Mouse (Mus musculus): ENCODE measurements around the gene Cst3. TPM values are rescaled to one million over a fixed set of nuclear protein-coding genes. Genes with fewer than 3 reads are reported as not detected.

Cst3 gene
- 100 to 1,000 TPM; 582 to 646 TPM for total RNA-seq (2023)

GRCm38 (mm10) chr2:148875335-148875811, at the start of gene Cst3:
Gene Cst3, minus strand, starts transcription at chr2:148875692.

GRCm38 (mm10) chr2:148864966-148865365, 10.5 kb downstream of the Cst3 start, which contains the start of gene 9230104L09Rik:
Gene 9230104L09Rik, minus strand, starts transcription at chr2:148865038.

GRCm38 (mm10) chr2:148834912-148835311, 40.6 kb downstream of the Cst3 start, which contains the start of gene Cst9:
Gene Cst9, plus strand, starts transcription at chr2:148835147.

Other genes starting within 250 kb of the Cst3 start
- gene Nxt1, start 203.1 kb downstream of the Cst3 start, total RNA-seq (2023), result 10 to 100 TPM; 23.6 to 26.9 TPM
- 10 to 100 TPM; 14.7 to 15.3 TPM for gene Gzf1, start 194.7 kb downstream of the Cst3 start, total RNA-seq (2023)
- 1 to 10 TPM; 1.4 to 1.9 TPM for gene Napb, start 143.2 kb downstream of the Cst3 start, total RNA-seq (2023)
- not detected for gene Cstl1, start 125.3 kb downstream of the Cst3 start, total RNA-seq (2023)
- not detected for gene Cst11, start 104.2 kb downstream of the Cst3 start, total RNA-seq (2023)
- not detected for gene 8030411F24Rik, start 93.7 kb downstream of the Cst3 start, total RNA-seq (2023)
- gene Cst12, start 86.3 kb downstream of the Cst3 start, total RNA-seq (2023), result not detected
- not detected for gene Cst8, start 76.9 kb downstream of the Cst3 start, total RNA-seq (2023)
- not detected for gene Cst13, start 55.6 kb downstream of the Cst3 start, total RNA-seq (2023)
- not detected for gene Cst9, start 40.5 kb downstream of the Cst3 start, total RNA-seq (2023)
- not detected for gene 9230104L09Rik, start 10.7 kb downstream of the Cst3 start, total RNA-seq (2023)
- gene Gm1330, start 127.6 kb upstream of the Cst3 start, total RNA-seq (2023), result not detected
- not detected for gene Gm10750, start 141.5 kb upstream of the Cst3 start, total RNA-seq (2023)

All from neutrophil, adult 59 days (primary cell).